Mouse (Mus musculus) liver, postnatal 0 days (tissue): ENCODE data around the gene Shd. TPM values are rescaled to one million over a fixed set of nuclear protein-coding genes. Genes with fewer than 3 reads are reported as not detected.
A peak's percentile ranks its signal among the peaks of the same experiment; 100 is the strongest.

Experiments
- ATAC-seq: fragments of 200-750 bp; cut with Nextera tagmentation; 2 replicates; pipeline ENCODE4 v1.8.0; 2017; ENCODE audit warnings: mild to moderate bottlenecking, moderate library complexity
- DNase-seq: peaks from one replicate; pipeline ENCODE4 v3.0.0-alpha.2; 2016
- H3K27ac ChIP-seq: fragments of 300-500 bp; sonication (generic); 2 replicates; pipeline ENCODE4 v1.5.1; 2014; ENCODE audit warnings: antibody characterized with exemption, moderate library complexity, mild to moderate bottlenecking, low read depth
- H3K27me3 ChIP-seq: fragments of 300-500 bp; sonication (generic); 2 replicates; pipeline ENCODE4 v1.6.1; 2014; ENCODE audit warnings: low read length, control low read depth, mixed read lengths; ENCODE audit not compliant: insufficient read depth
- H3K36me3 ChIP-seq: fragments of 300-500 bp; sonication (generic); replicated peaks from 2 replicates; pipeline ENCODE4 v1.6.1; 2014; ENCODE audit warnings: mild to moderate bottlenecking, control low read depth, low read length, moderate library complexity, mixed read lengths; ENCODE audit not compliant: insufficient read depth
- H3K4me1 ChIP-seq: fragments of 300-500 bp; sonication (generic); 2 replicates; pipeline ENCODE4 v1.6.1; 2014; ENCODE audit warnings: antibody characterized with exemption, mild to moderate bottlenecking, control low read depth; ENCODE audit not compliant: insufficient read depth
- H3K4me2 ChIP-seq: fragments of 300-500 bp; sonication (generic); 2 replicates; pipeline ENCODE4 v1.6.1; 2014; ENCODE audit warnings: low read depth, mild to moderate bottlenecking, low read length, moderate library complexity, mixed read lengths
- H3K4me3 ChIP-seq: fragments of 300-500 bp; sonication (generic); 2 replicates; pipeline ENCODE4 v1.5.1; 2014; ENCODE audit warnings: low read depth, low read length
- H3K9ac ChIP-seq: fragments of 300-500 bp; sonication (generic); replicated peaks from 2 replicates; pipeline ENCODE4 v1.6.1; 2014; ENCODE audit warnings: mild to moderate bottlenecking, moderate library complexity
- H3K9me3 ChIP-seq: fragments of 300-500 bp; sonication (generic); 2 replicates; pipeline ENCODE4 v1.6.1; 2016; ENCODE audit warnings: mild to moderate bottlenecking, control low read depth, low read length, mixed read lengths
- CTCF ChIP-seq: sonication (generic); IDR thresholded peaks from 2 replicates; pipeline ENCODE4 v1.5.1; 2016; ENCODE audit warnings: antibody characterized with exemption, low read depth
- EP300 ChIP-seq: IDR thresholded peaks from 2 replicates; pipeline ENCODE4 v1.6.1; 2016; ENCODE audit warnings: antibody characterized with exemption, low read depth, mild to moderate bottlenecking
- WGBS: fragments of 180-500 bp; shearing (Covaris S2); extraction: QIAGEN DNeasy Blood & Tissue Kit; methylation state at CpG from one replicate; pipeline ENCODE4 v1.1.7; 2014; ENCODE audit not compliant: insufficient replicate concordance; 5-methylcytosine and 5-hydroxymethylcytosine counted together
- polyA plus RNA-seq: library from polyadenylated mRNA; unstranded; fragments of >200 nt; fragmentation: Nextera tagmentation; extraction: Ambion mirVana; gene quantifications from 2 replicates; pipeline ENCODE4 v1.2.1, GENCODE M21; 2015

Gene Shd
- polyA plus RNA-seq, 1 experiment from 2014 or later = 0.26 TPM

DNA sequence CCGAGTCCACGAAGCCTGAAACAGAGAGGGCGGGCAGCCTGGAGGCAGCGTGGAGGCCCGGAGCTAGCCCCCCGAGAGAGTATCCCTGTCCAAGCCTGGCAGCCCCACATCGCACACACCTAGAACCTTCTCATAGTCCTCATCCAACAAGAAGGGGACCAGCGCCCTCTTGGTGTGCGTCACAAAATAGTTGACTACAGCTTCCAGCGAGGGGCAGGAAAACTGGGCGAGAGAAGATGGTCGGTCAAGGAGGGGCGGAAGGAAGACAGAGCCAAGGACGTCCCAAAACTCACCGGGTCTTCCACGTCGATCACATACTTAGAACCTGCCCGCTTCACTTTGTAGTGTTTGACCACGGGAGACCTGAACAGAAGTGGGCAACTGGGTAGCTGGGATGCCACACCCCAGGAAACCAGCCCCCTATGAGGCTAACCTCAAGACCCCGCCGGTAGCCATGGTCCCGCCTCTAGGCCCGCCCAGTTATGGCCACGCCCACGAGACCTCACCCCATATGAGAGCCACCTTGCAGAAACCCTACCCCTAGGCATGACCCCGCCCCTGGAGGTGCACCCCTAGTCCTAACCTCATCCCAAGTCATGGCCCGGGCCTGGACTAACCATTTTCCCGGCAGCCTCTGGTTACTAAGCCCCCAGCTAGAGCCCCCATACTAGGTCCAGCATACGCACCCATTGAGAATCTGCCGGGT is 29.7 kb downstream of the Shd start:
- ATAC-seq = no peak
- Histone ChIP-seq H3K36me3 (0 out of 2 replicates have a peak, but pooled peaks cover 3% of the 10 kb centered on the region), H3K27me3 (0 out of 2 replicates have a peak, but pooled peaks cover 4% of the 10 kb centered on the region), H3K4me2 (no peak overlapping the region), H3K4me3 (no peak overlapping the region), H3K4me1 (no peaks in the 10 kb centered on the region), H3K27ac (no peak overlapping the region), H3K9me3 (no peaks in the 10 kb centered on the region), H3K9ac (no peak overlapping the region)
- WGBS = 21% methylated on average over 30 of the region's 30 CpGs
- no peak for TF ChIP-seq EP300
- TF ChIP-seq CTCF = no peak
- no peak for DNase-seq

DNA sequence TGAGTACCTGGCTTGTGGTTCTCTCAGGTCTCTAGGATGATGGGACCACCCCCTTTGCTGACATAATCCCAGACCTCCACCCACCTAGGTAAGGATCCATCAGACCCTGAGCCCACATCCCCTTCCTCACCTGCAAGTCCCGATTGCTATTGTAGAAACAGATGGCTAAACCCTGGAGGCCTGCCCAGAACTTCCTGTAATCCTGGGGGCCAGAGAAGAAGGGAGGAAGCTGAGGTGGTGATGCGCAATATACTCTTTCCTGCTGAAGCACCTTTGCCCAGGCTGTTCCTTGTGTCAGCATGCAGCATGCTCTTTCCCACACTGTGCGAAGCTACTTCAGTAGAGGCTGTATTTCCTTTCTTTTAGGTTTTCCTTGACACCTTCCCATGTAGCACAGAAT is 32.7 kb downstream of the Shd start:
- Histone ChIP-seq H3K4me1 (peaks cover 10% of the 10 kb centered on the region), H3K36me3 (0 out of 2 replicates have a peak, but pooled peaks cover 3% of the 10 kb centered on the region), H3K4me2 (no peak overlapping the region), H3K9me3 (no peaks in the 10 kb centered on the region), H3K27me3 (0 out of 2 replicates have a peak, but pooled peaks cover 4% of the 10 kb centered on the region), H3K4me3 (no peak overlapping the region), H3K27ac (no peak overlapping the region), H3K9ac (no peak overlapping the region)
- DNase-seq = no peak
- no peak for TF ChIP-seq EP300
- TF ChIP-seq CTCF = no peak
- no peak for ATAC-seq
- 44% methylated on average over 3 of the region's 3 CpGs for WGBS

DNA sequence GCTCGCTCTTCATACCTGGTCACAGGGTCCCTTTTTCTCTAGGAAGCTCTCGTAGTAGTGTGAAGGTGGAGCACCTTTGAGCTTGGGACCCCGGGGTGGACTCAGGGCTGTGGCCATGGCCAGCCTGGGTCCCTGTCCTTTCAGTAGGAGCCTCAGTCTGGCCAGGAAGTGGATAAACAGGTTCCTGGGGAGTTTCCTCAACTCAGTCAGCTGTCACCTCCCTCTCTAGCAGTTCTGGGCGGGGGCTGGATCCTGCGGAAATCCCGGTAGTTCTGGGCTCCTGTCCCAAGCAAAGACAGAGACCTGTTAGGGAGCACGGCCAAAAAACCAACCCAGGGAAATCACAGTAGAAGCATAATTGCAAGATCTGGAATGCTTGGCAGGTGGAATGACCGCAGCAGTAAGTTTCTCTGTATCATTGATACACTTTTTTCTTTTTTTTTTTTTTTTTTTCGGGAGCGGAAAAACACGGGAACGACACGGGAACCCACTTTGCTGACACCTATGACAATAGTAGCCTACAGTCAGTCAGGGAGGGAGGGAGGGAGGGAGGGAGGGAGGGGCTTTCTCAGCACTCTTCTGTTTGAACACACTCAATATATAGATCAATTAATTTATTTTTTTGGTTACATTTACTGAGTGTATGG is 35.3 kb downstream of the Shd start, which contains the start of the genes Stap2 and Mpnd:
Gene Stap2, minus strand, starts transcription at position 170 of the 647 bp plus-strand sequence.
Gene Mpnd, plus strand, starts transcription at position 297 of the 647 bp plus-strand sequence.
- no peaks in the 10 kb centered on the region for H3K36me3 ChIP-seq
- peak within 1 kb of the TSS; percentile 47 for H3K4me2 ChIP-seq
- H3K27me3 ChIP-seq = 0 out of 2 replicates have a peak, but pooled peaks cover 4% of the 10 kb centered on the region
- TF ChIP-seq EP300 (no peak), CTCF (no peak)
- ATAC-seq (peak; percentile 18), DNase-seq (peak; percentile 60)
- H3K9ac ChIP-seq = peak within 1 kb of the TSS; percentile 42
- H3K4me1 ChIP-seq = peaks cover 24% of the 10 kb centered on the region
- peak within 1 kb of the TSS; percentile 32 for H3K4me3 ChIP-seq
- peak within 1 kb of the TSS; percentile 65 for H3K27ac ChIP-seq
- 35% methylated on average over 13 of the region's 13 CpGs for WGBS
- H3K9me3 ChIP-seq = no peaks in the 10 kb centered on the region

DNA sequence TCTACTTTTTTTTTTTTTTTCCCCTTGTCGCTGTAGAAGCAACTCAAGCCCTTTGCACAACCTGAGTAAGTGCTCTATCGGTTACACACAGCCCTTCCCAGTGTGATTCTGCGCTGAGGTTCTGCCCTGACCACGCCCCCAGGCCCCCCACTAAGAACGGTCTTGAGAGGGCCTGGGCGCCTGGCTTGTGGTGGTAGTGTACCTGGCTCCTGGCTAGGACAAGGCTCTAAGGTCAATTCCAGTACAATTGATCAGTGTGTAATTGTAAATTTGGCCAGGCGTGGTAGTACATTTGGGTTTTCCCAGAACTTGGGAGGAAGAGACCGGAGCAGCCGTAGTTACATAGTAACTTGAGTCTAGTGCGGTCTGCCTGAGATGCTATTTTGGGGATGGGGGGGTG is 36.7 kb downstream of the Shd start:
- Histone ChIP-seq H3K27ac (peak overlapping the region; percentile 79), H3K4me3 (no peak overlapping the region), H3K9me3 (no peaks in the 10 kb centered on the region), H3K27me3 (no peaks in the 10 kb centered on the region), H3K4me2 (no peak overlapping the region), H3K9ac (no peak overlapping the region), H3K36me3 (peaks cover 2% of the 10 kb centered on the region), H3K4me1 (peaks cover 28% of the 10 kb centered on the region)
- no peak for TF ChIP-seq EP300
- no peak for TF ChIP-seq CTCF
- ATAC-seq (no peak), DNase-seq (no peak)
- 48% methylated on average over 10 of the region's 10 CpGs for WGBS

- peak overlapping the region; percentile 79; the same call in 1 of the 2 replicates for H3K4me3 ChIP-seq
- ATAC-seq (peak; percentile 10), DNase-seq (no peak)
- no peaks in the 10 kb centered on the region for H3K27me3 ChIP-seq
- 0 out of 2 replicates have a peak, but pooled peaks have one; percentile 8 for TF ChIP-seq CTCF
- no peak for TF ChIP-seq EP300
- peaks cover 8% of the 10 kb centered on the region for H3K36me3 ChIP-seq
- no peaks in the 10 kb centered on the region for H3K9me3 ChIP-seq
- 36% methylated on average over 13 of the region's 14 CpGs for WGBS
- H3K4me2 ChIP-seq = peak overlapping the region; percentile 98
- H3K4me1 ChIP-seq = peaks cover 28% of the 10 kb centered on the region
- H3K9ac ChIP-seq = no peak overlapping the region
- H3K27ac ChIP-seq = peak overlapping the region; percentile 79
Measured at GRCm38 (mm10) chr17:56007444-56008355, 37.4 kb downstream of the Shd start.
